Mouse (Mus musculus): Measurements from ENCODE around the gene Olfr56. TPM values are rescaled to one million over a fixed set of nuclear protein-coding genes. Genes with fewer than 3 reads are reported as not detected.
A peak's percentile ranks its signal among the peaks of the same experiment; 100 is the strongest.

Gene Olfr56
- polyA plus RNA-seq, 1 experiment from 2014 or later: 0.08 TPM

DNA sequence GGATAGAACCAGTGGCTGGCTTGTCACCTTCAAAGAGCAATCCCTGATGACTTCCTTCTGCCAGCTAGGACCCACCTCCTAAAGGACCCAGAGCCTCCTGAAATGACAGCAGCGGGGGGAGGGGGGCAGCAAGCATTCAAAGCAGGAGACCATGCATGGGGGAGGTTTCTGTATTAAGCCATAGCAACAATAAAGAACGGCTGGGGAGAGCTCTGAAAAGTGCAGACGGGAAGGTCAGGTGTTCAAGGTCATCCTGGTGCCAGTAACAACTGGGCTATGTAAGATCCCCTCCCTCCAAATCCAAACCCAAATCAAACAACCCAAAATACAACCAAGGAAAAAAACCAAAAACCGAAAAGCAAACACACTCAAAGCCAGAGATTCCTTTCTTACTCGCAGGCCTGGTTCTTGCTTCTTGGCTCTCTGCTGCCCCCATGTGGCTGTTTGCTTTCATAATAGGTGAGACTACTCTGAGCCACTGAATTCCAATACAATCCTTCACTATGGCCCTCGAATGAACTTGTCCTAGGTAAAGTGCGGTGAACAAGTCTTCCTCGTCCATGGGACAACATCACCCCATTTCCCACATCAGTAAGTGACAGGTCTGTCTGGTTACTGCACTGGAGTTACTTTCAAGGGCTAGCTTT is 124.5 kb downstream of the Olfr56 start:
- 6% methylated on average over 8 of the region's 8 CpGs for WGBS

DNA sequence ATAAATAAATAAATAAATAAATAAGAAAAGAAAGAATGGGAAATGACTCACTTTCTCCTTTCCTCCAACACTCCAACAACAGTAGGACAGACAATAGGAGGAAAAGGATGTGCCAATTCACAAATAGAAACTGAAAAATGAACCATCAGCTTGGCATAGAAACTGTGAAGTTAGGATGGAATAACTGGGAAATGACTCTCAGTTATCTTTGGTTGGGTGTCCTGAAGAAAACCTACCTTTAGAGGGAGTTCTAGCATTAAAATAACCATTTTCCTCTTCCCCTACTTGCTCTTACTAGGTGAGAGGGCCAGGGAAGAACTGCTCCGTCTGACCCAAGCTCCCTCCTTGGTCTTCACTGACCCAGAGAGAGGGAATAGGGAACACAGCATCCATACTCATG is 127.1 kb downstream of the Olfr56 start:
- DNase-seq (ENCODE audit: low spot score) (no peak), ATAC-seq (peak; percentile 16; the same call in 1 of the 2 replicates)
- H3K36me3 ChIP-seq (ENCODE audit: insufficient read depth, low read length): no peaks in the 10 kb centered on the region
- no peaks in the 10 kb centered on the region for H3K4me1 ChIP-seq (ENCODE audit: insufficient read depth, low read depth, low read length)
- TF ChIP-seq CTCF (IDR thresholded peaks at IDR 0.05) (no peak), EP300 (IDR thresholded peaks at IDR 0.05) (no peak)
- WGBS: 64% methylated on average over 1 of the region's 1 CpGs
- no peak overlapping the region for H3K4me2 ChIP-seq (replicated peaks; ENCODE audit: low read depth, low read length)
- no peaks in the 10 kb centered on the region for H3K9me3 ChIP-seq (ENCODE audit: low read length)
- no peak overlapping the region for H3K9ac ChIP-seq (replicated peaks; ENCODE audit: low read depth)
- H3K27me3 ChIP-seq (replicated peaks; ENCODE audit: insufficient read depth, low read length): no peaks in the 10 kb centered on the region
- H3K4me3 ChIP-seq (ENCODE audit: low read depth, low read length): no peak overlapping the region
- no peak overlapping the region for H3K27ac ChIP-seq (ENCODE audit: low read length)

More for the DNA sequence above, 124.5 kb downstream of the Olfr56 start:
- DNase-seq (ENCODE audit: low spot score) (peak; percentile 91), ATAC-seq (peak; percentile 75)
- Histone ChIP-seq H3K4me3 (ENCODE audit: low read depth, low read length) (no peak overlapping the region), H3K36me3 (ENCODE audit: insufficient read depth, low read length) (no peaks in the 10 kb centered on the region), H3K9me3 (ENCODE audit: low read length) (no peaks in the 10 kb centered on the region), H3K4me2 (replicated peaks; ENCODE audit: low read depth, low read length) (no peak overlapping the region), H3K9ac (replicated peaks; ENCODE audit: low read depth) (no peak overlapping the region), H3K4me1 (ENCODE audit: insufficient read depth, low read depth, low read length) (no peaks in the 10 kb centered on the region), H3K27ac (ENCODE audit: low read length) (no peak overlapping the region), H3K27me3 (replicated peaks; ENCODE audit: insufficient read depth, low read length) (no peaks in the 10 kb centered on the region)
- peak; percentile 93 for TF ChIP-seq CTCF (IDR thresholded peaks at IDR 0.05)
- TF ChIP-seq EP300 (IDR thresholded peaks at IDR 0.05): no peak

- ATAC-seq (no peak), DNase-seq (ENCODE audit: low spot score) (no peak)
- 59% methylated on average over 10 of the region's 10 CpGs for WGBS
- Histone ChIP-seq H3K27me3 (replicated peaks; ENCODE audit: insufficient read depth, low read length) (no peaks in the 10 kb centered on the region), H3K4me1 (ENCODE audit: insufficient read depth, low read depth, low read length) (no peaks in the 10 kb centered on the region), H3K36me3 (ENCODE audit: insufficient read depth, low read length) (no peaks in the 10 kb centered on the region), H3K27ac (ENCODE audit: low read length) (no peak overlapping the region), H3K9ac (replicated peaks; ENCODE audit: low read depth) (no peak overlapping the region), H3K4me3 (ENCODE audit: low read depth, low read length) (no peak overlapping the region), H3K4me2 (replicated peaks; ENCODE audit: low read depth, low read length) (no peak overlapping the region), H3K9me3 (ENCODE audit: low read length) (no peaks in the 10 kb centered on the region)
- no peak for TF ChIP-seq CTCF (IDR thresholded peaks at IDR 0.05)
- TF ChIP-seq EP300 (IDR thresholded peaks at IDR 0.05): no peak
These were observed 129.2 kb downstream of the Olfr56 start for GRCm38 (mm10) chr11:49107650-49108537.

GRCm38 (mm10) chr11:49108833-49109232 is 130.1 kb downstream of the Olfr56 start:
- ATAC-seq (no peak), DNase-seq (ENCODE audit: low spot score) (peak; percentile 56)
- Histone ChIP-seq H3K36me3 (ENCODE audit: insufficient read depth, low read length) (no peaks in the 10 kb centered on the region), H3K4me2 (replicated peaks; ENCODE audit: low read depth, low read length) (no peak overlapping the region), H3K27me3 (replicated peaks; ENCODE audit: insufficient read depth, low read length) (no peaks in the 10 kb centered on the region), H3K4me3 (ENCODE audit: low read depth, low read length) (no peak overlapping the region), H3K9ac (replicated peaks; ENCODE audit: low read depth) (no peak overlapping the region), H3K27ac (ENCODE audit: low read length) (no peak overlapping the region), H3K9me3 (ENCODE audit: low read length) (no peaks in the 10 kb centered on the region), H3K4me1 (ENCODE audit: insufficient read depth, low read depth, low read length) (no peaks in the 10 kb centered on the region)
- 18% methylated on average over 1 of the region's 1 CpGs for WGBS
- peak; percentile 75 for TF ChIP-seq CTCF (IDR thresholded peaks at IDR 0.05)
- no peak for TF ChIP-seq EP300 (IDR thresholded peaks at IDR 0.05)

- no peak for DNase-seq (ENCODE audit: low spot score)
- H3K27me3 ChIP-seq (replicated peaks; ENCODE audit: insufficient read depth, low read length): no peaks in the 10 kb centered on the region
- no peak overlapping the region for H3K4me2 ChIP-seq (replicated peaks; ENCODE audit: low read depth, low read length)
- ATAC-seq: no peak
- H3K4me3 ChIP-seq (ENCODE audit: low read depth, low read length): no peak overlapping the region
- H3K9ac ChIP-seq (replicated peaks; ENCODE audit: low read depth): no peak overlapping the region
- no peaks in the 10 kb centered on the region for H3K36me3 ChIP-seq (ENCODE audit: insufficient read depth, low read length)
- no peaks in the 10 kb centered on the region for H3K4me1 ChIP-seq (ENCODE audit: insufficient read depth, low read depth, low read length)
- H3K9me3 ChIP-seq (ENCODE audit: low read length): no peaks in the 10 kb centered on the region
- no peak overlapping the region for H3K27ac ChIP-seq (ENCODE audit: low read length)
- TF ChIP-seq CTCF (IDR thresholded peaks at IDR 0.05) (no peak), EP300 (IDR thresholded peaks at IDR 0.05) (no peak)
- WGBS: 52% methylated on average over 1 of the region's 1 CpGs
These were observed 132.3 kb downstream of the Olfr56 start for GRCm38 (mm10) chr11:49111000-49111399.

- no peak overlapping the region for H3K9ac ChIP-seq (replicated peaks; ENCODE audit: low read depth)
- H3K4me1 ChIP-seq (ENCODE audit: insufficient read depth, low read depth, low read length): no peaks in the 10 kb centered on the region
- WGBS: 63% methylated on average over 6 of the region's 6 CpGs
- H3K4me3 ChIP-seq (ENCODE audit: low read depth, low read length): no peak overlapping the region
- TF ChIP-seq CTCF (IDR thresholded peaks at IDR 0.05): no peak
- no peak for TF ChIP-seq EP300 (IDR thresholded peaks at IDR 0.05)
- H3K27ac ChIP-seq (ENCODE audit: low read length): no peak overlapping the region
- H3K36me3 ChIP-seq (ENCODE audit: insufficient read depth, low read length): no peaks in the 10 kb centered on the region
- H3K9me3 ChIP-seq (ENCODE audit: low read length): no peaks in the 10 kb centered on the region
- H3K27me3 ChIP-seq (replicated peaks; ENCODE audit: insufficient read depth, low read length): no peaks in the 10 kb centered on the region
- ATAC-seq (no peak), DNase-seq (ENCODE audit: low spot score) (no peak)
- no peak overlapping the region for H3K4me2 ChIP-seq (replicated peaks; ENCODE audit: low read depth, low read length)
These were observed 134.0 kb downstream of the Olfr56 start for GRCm38 (mm10) chr11:49112624-49113219.

Data from lung, postnatal 0 days (tissue).